12 mouse cellular contexts compared by ENCODE assay signal in genomic region chr16:55636667-55637450, GRCm38 (mm10).
DNase-seq lines count a peak whose midpoint lies in the region; ATAC-seq lines count a peak whose summit lies in the region.
"Had no signal": no experiment of that assay in that cellular context is flagged by ENCODE, and none has a peak within 500 bp of the region (broad histone marks: within the 10 kb centered on the region; RNA-seq: fewer than 3 reads in every experiment).

No protein-coding gene starts in this region.

- no peak overlapping the region for H3K27ac ChIP-seq in forebrain, embryonic 13.5 days
- H3K27ac ChIP-seq: limb, embryonic 13.5 days; neural tube, embryonic 13.5 days had no signal

- H3K27me3 ChIP-seq in forebrain, embryonic 13.5 days = no peaks in the 10 kb centered on the region
- H3K27me3 ChIP-seq: limb, embryonic 13.5 days; neural tube, embryonic 13.5 days had no signal

- H3K4me3 ChIP-seq in forebrain, embryonic 13.5 days = no peak overlapping the region
- H3K4me3 ChIP-seq: limb, embryonic 13.5 days; neural tube, embryonic 13.5 days had no signal

- DNase-seq in 3134 (ENCODE audit: extremely low read depth, insufficient read length, low spot score) = peak; percentile 60
- peak; percentile 73 for DNase-seq in 416B (ENCODE audit: low read depth)
- peak; percentile 55 for DNase-seq in adipocyte (ENCODE audit: low spot score)
- DNase-seq in kidney, postnatal 14 days = peak; percentile 14
- no peak for DNase-seq in urinary bladder, adult 18-20 months (ENCODE audit: low spot score in 2 of 2)
- no peak for DNase-seq in left cerebral cortex, adult 8-10 months (ENCODE audit: low spot score in 2 of 2)
- DNase-seq: cerebellum, adult 2 months; heart, postnatal 36 days; right cerebral cortex, postnatal 14 days had no signal

- H3K9ac ChIP-seq in forebrain, embryonic 13.5 days = no peak overlapping the region
- H3K9ac ChIP-seq: limb, embryonic 13.5 days; neural tube, embryonic 13.5 days had no signal

- no peaks in the 10 kb centered on the region for H3K9me3 ChIP-seq in forebrain, embryonic 13.5 days (replicated peaks)
- H3K9me3 ChIP-seq: limb, embryonic 13.5 days; neural tube, embryonic 13.5 days had no signal

- no peak for ATAC-seq in forebrain, embryonic 13.5 days

- 62% methylated on average over 3 of the region's 3 CpGs for WGBS in forebrain, embryonic 13.5 days

- H3K4me1 ChIP-seq in forebrain, embryonic 13.5 days = no peaks in the 10 kb centered on the region
- H3K4me1 ChIP-seq: limb, embryonic 13.5 days; neural tube, embryonic 13.5 days had no signal

- no peak overlapping the region for H3K4me2 ChIP-seq in forebrain, embryonic 13.5 days
- H3K4me2 ChIP-seq: limb, embryonic 13.5 days; neural tube, embryonic 13.5 days had no signal

- H3K36me3 ChIP-seq in forebrain, embryonic 13.5 days (ENCODE audit: poor library complexity, severe bottlenecking) = no peaks in the 10 kb centered on the region
- H3K36me3 ChIP-seq: limb, embryonic 13.5 days; neural tube, embryonic 13.5 days had no signal

Comparison
In these comparisons a context has a peak if more than half of its experiments do, and no peak if none do; other contexts are left out.
1. DNase-seq: peak in 3134 (single experiment), 416B (single experiment), adipocyte (single experiment) and kidney, postnatal 14 days (single experiment); none in urinary bladder, adult 18-20 months (0 of 2) and left cerebral cortex, adult 8-10 months (0 of 2).